Mouse (Mus musculus) myocyte (in vitro differentiated cells): ENCODE results near the gene Mfsd4b5. TPM values are rescaled to one million over a fixed set of nuclear protein-coding genes. Genes with fewer than 3 reads are reported as not detected.

ENCODE experiments used
- H3K27me3 ChIP-seq: one replicate; pipeline ENCODE4 v1.6.1; 2011; ENCODE audit not compliant: control insufficient read depth, insufficient read depth, insufficient read length
- H3K36me3 ChIP-seq: one replicate; pipeline ENCODE4 v1.6.1; 2011; ENCODE audit not compliant: control insufficient read depth, insufficient read depth
- H3K4me2 ChIP-seq: one replicate; pipeline ENCODE4 v1.6.1; 2011; ENCODE audit warnings: low read depth, control low read depth
- H3K4me3 ChIP-seq: one replicate; pipeline ENCODE4 v1.5.1; 2011; ENCODE audit warnings: mild to moderate bottlenecking, control low read depth, moderate library complexity
- H3K79me2 ChIP-seq: one replicate; pipeline ENCODE4 v1.6.1; 2011; ENCODE audit not compliant: control insufficient read depth, insufficient read depth
- H3ac ChIP-seq: one replicate; pipeline ENCODE4 v1.6.1; 2011; ENCODE audit not compliant: control insufficient read depth, insufficient read length
- CEBPB ChIP-seq: IDR thresholded peaks from 2 replicates; pipeline ENCODE4 v1.6.1; 2011; ENCODE audit warnings: mild to moderate bottlenecking, moderate library complexity; ENCODE audit not compliant: poor library complexity, insufficient read depth, severe bottlenecking
- E2F4 ChIP-seq: IDR thresholded peaks from one replicate; pipeline ENCODE4 v1.6.1; 2011; ENCODE audit warnings: mild to moderate bottlenecking, control low read depth, moderate library complexity; ENCODE audit not compliant: insufficient read depth
- MAX ChIP-seq: IDR thresholded peaks from one replicate; pipeline ENCODE4 v1.6.1; 2011; ENCODE audit warnings: low read depth, mild to moderate bottlenecking, control low read depth
- MYOD1 ChIP-seq, 3 experiments: IDR thresholded peaks; one replicate each; pipeline ENCODE4 v1.6.1; 2011; ENCODE audit warnings: control low read depth in 2 of 3, low read depth in 2 of 3, mild to moderate bottlenecking in 2 of 3, moderate library complexity in 1 of 3; ENCODE audit not compliant: insufficient read length in 2 of 3, control insufficient read depth in 1 of 3
- MYOG ChIP-seq, 3 experiments: IDR thresholded peaks; one replicate each; pipeline ENCODE4 v1.6.1; 2011; ENCODE audit warnings: control low read depth in 2 of 3, low read depth in 2 of 3, mild to moderate bottlenecking in 2 of 3; ENCODE audit not compliant: insufficient read length in 2 of 3, control insufficient read depth in 1 of 3, insufficient read depth in 1 of 3
- POLR2A ChIP-seq: IDR thresholded peaks from one replicate; pipeline ENCODE4 v1.6.1; 2011; ENCODE audit warnings: low read depth, mild to moderate bottlenecking, control low read depth, moderate library complexity; ENCODE audit not compliant: insufficient read length
- POLR2AphosphoS2 ChIP-seq: IDR thresholded peaks from one replicate; pipeline ENCODE4 v1.6.1; 2011; ENCODE audit warnings: low read depth, control low read depth; ENCODE audit not compliant: insufficient read length
- REST ChIP-seq: IDR thresholded peaks from one replicate; pipeline ENCODE4 v1.6.1; 2011; ENCODE audit warnings: mild to moderate bottlenecking, control low read depth, moderate library complexity; ENCODE audit not compliant: insufficient read depth, insufficient read length
- SRF ChIP-seq: IDR thresholded peaks from one replicate; pipeline ENCODE4 v1.6.1; 2011; ENCODE audit warnings: low read depth; ENCODE audit not compliant: control insufficient read depth, insufficient read length
- TCF12 ChIP-seq: IDR thresholded peaks from one replicate; pipeline ENCODE4 v1.6.1; 2011; ENCODE audit warnings: mild to moderate bottlenecking, control low read depth; ENCODE audit not compliant: poor library complexity, insufficient read depth, severe bottlenecking
- TCF3 ChIP-seq: IDR thresholded peaks from one replicate; pipeline ENCODE4 v1.6.1; 2011; ENCODE audit warnings: low read depth, control low read depth; ENCODE audit not compliant: insufficient read length
- USF1 ChIP-seq: IDR thresholded peaks from one replicate; pipeline ENCODE4 v1.6.1; 2011; ENCODE audit warnings: low read depth, mild to moderate bottlenecking, control low read depth, moderate library complexity
- polyA plus RNA-seq: library from polyadenylated mRNA; unstranded; fragments of >200 nt; fragmentation: generic; extraction: Trizol; gene quantifications from one replicate; pipeline ENCODE4 v1.2.1, GENCODE M21; 2012; ENCODE audit warnings: missing spikeins

Gene Mfsd4b5
- polyA plus RNA-seq, 1 experiment: 0.04 TPM

DNA sequence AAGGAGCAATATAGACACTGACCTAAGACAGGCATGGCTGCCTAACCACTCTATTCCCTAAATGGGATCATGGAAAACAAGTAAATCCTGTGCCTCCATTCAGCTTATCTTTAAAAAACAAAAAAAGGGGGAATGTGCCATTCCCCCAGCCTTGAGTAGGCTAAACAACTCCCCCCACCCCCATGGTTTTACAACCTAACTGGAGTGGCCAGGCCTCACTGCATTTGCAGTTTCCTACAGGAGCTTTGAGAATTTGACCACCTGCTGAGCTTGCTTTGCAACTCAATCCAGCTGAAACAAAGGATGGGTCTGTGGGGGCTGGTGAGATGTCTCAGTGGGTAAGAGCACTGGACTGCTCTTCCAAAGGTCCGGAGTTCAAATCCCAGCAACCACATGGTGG, 8.2 kb downstream of the Mfsd4b5 start:
- Histone ChIP-seq H3K36me3 (no peaks in the 10 kb centered on the region), H3K27me3 (no peaks in the 10 kb centered on the region), H3K4me2 (no peak overlapping the region), H3K79me2 (no peaks in the 10 kb centered on the region), H3K4me3 (no peak overlapping the region), H3ac (no peak overlapping the region)
- TF ChIP-seq TCF12 (no peak), CEBPB (no peak), MYOD1 (IDR thresholded peaks at IDR 0.05; ENCODE audit: control insufficient read depth in 1 of 3, insufficient read length in 2 of 3, low read depth in 2 of 3) (no peak), USF1 (no peak), POLR2A (no peak), POLR2AphosphoS2 (no peak), MYOG (IDR thresholded peaks at IDR 0.05; ENCODE audit: control insufficient read depth in 1 of 3, insufficient read depth in 1 of 3, insufficient read length in 2 of 3, low read depth in 2 of 3) (no peak)

DNA sequence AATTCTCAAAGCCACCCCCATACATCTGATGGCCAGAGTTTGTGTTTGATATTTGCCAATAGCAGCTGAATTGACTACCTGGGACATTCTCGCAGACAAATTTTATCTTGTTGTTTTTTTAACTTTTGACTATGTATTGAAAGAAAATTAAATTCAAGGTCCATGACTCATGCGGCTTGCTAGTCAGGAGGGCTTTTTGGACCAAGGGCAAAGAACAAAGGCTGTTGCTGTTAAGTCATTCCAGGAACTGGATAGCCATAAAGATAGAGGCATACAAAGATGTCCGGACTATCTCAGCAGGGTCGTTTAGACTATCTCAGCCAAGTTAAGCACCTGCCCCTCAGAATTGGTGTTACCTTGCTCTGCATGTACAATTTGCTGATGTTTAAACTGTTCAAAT, 9.1 kb downstream of the Mfsd4b5 start:
- no peak overlapping the region for H3ac ChIP-seq

DNA sequence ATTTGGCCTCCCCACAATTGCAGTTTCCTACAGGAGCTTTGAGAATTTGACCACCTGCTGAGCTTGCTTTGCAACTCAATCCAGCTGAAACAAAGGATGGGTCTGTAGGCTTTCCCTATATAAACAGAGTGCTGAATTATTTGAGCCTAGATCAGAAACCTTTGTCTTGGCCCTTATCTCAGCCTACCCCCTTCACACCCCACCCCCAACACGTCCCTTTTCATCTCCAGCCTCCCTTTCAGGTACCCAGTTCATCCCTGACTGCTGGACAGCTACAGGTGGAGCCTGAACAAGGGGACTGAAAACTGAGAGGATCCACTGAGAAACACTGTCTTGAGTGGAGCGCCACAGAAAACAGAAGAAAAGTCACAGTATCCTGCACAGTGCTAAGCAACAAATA, 10.7 kb downstream of the Mfsd4b5 start:
- Histone ChIP-seq H3K79me2 (no peaks in the 10 kb centered on the region), H3ac (no peak overlapping the region), H3K27me3 (no peaks in the 10 kb centered on the region), H3K36me3 (no peaks in the 10 kb centered on the region), H3K4me2 (no peak overlapping the region), H3K4me3 (no peak overlapping the region)
- no peak for TF ChIP-seq E2F4
- TF ChIP-seq MYOG (IDR thresholded peaks at IDR 0.05; ENCODE audit: control insufficient read depth in 1 of 3, insufficient read depth in 1 of 3, insufficient read length in 2 of 3, low read depth in 2 of 3): no peak
- no peak for TF ChIP-seq MYOD1 (IDR thresholded peaks at IDR 0.05; ENCODE audit: control insufficient read depth in 1 of 3, insufficient read length in 2 of 3, low read depth in 2 of 3)
- no peak for TF ChIP-seq CEBPB
- no peak for TF ChIP-seq USF1
- TF ChIP-seq TCF3: no peak
- TF ChIP-seq REST: no peak

More for the DNA sequence above, 9.1 kb downstream of the Mfsd4b5 start:
- no peak overlapping the region for H3K4me3 ChIP-seq
- H3K36me3 ChIP-seq: no peaks in the 10 kb centered on the region
- no peaks in the 10 kb centered on the region for H3K79me2 ChIP-seq
- no peaks in the 10 kb centered on the region for H3K27me3 ChIP-seq
- TF ChIP-seq TCF12: no peak
- no peak overlapping the region for H3K4me2 ChIP-seq

DNA sequence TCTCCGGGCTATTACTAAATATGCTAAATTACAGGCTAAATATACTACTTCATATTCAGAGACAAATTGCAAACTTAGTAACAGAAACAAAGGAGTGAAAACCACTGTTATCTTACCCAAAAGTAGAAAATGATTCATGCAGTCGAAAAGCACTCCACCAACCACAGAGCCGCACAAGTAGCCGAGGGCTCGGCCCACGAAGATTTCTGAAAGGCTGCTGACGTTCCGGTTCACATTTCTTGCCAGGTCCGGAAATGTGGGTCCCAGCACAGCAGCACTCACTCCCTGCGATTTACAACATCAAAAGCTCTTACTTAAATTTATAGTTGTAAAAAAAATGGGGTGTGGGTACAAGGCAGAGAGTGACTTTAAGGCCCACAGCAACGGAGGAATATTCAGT, 11.5 kb downstream of the Mfsd4b5 start:
- no peak overlapping the region for H3ac ChIP-seq
- no peaks in the 10 kb centered on the region for H3K79me2 ChIP-seq
- H3K36me3 ChIP-seq: no peaks in the 10 kb centered on the region
- H3K27me3 ChIP-seq: no peaks in the 10 kb centered on the region
- peak overlapping the region; percentile 47 for H3K4me2 ChIP-seq
- no peak overlapping the region for H3K4me3 ChIP-seq
- TF ChIP-seq USF1: no peak
- TF ChIP-seq SRF: no peak
- no peak for TF ChIP-seq MYOG (IDR thresholded peaks at IDR 0.05; ENCODE audit: control insufficient read depth in 1 of 3, insufficient read depth in 1 of 3, insufficient read length in 2 of 3, low read depth in 2 of 3)
- no peak for TF ChIP-seq POLR2AphosphoS2
- no peak for TF ChIP-seq MAX
- no peak for TF ChIP-seq CEBPB
- TF ChIP-seq POLR2A: no peak
- TF ChIP-seq REST: no peak
- TF ChIP-seq TCF3: no peak
- no peak for TF ChIP-seq MYOD1 (IDR thresholded peaks at IDR 0.05; ENCODE audit: control insufficient read depth in 1 of 3, insufficient read length in 2 of 3, low read depth in 2 of 3)

DNA sequence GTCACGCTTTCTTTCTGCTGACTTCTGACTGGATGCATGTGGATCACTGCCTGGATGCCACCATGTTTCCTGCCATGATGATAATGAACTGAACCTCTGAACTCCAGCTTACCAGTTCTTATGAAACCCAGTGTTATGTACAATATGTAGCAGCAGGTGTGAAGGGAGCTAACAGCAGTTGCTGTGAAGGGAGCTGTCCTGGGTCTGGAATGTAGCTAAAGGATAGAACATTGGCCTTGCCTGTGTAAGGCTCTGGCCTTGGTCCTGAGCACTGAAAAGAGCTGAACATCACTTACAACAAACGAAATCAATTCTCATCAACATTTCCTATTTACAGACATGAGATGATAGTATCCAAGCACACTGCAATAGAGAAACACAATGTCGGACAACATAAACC, 18.9 kb downstream of the Mfsd4b5 start:
- Histone ChIP-seq H3K4me3 (no peak overlapping the region), H3ac (no peak overlapping the region), H3K4me2 (no peak overlapping the region), H3K27me3 (no peaks in the 10 kb centered on the region), H3K79me2 (no peaks in the 10 kb centered on the region), H3K36me3 (no peaks in the 10 kb centered on the region)
- TF ChIP-seq TCF3 (no peak), E2F4 (no peak), MYOG (IDR thresholded peaks at IDR 0.05; ENCODE audit: control insufficient read depth in 1 of 3, insufficient read depth in 1 of 3, insufficient read length in 2 of 3, low read depth in 2 of 3) (peak in 2 of 3 experiments; percentile 49 to 69), MAX (peak; percentile 82), MYOD1 (IDR thresholded peaks at IDR 0.05; ENCODE audit: control insufficient read depth in 1 of 3, insufficient read length in 2 of 3, low read depth in 2 of 3) (peak; percentile 44 to 70 (median 61)), SRF (no peak), REST (peak; percentile 89), POLR2A (no peak), TCF12 (no peak), POLR2AphosphoS2 (no peak), CEBPB (no peak)
